Mouse (Mus musculus): ENCODE measurements at regions not wholly inside any gene's neighbourhood (a gene's known extent, or its start where the extent isn't known, plus 50 kb on each side); places are given as distances from the start of the nearest gene placed in this dataset.

- no peak for DNase-seq
- intact Hi-C loops (cut with DNase I) = no loop called here
Observed at GRCm38 (mm10) chr3:70384235-70384634, 376.8 kb downstream of the Otol1 start.

GRCm38 (mm10) chr3:70385961-70386360, 378.5 kb downstream of the Otol1 start:
- DNase-seq = no peak

GRCm38 (mm10) chr3:70401187-70401586, 393.8 kb downstream of the Otol1 start:
- intact Hi-C loops (cut with DNase I) = no loop called here
- DNase-seq = no peak

More at GRCm38 (mm10) chr3:70385961-70386360, 378.5 kb downstream of the Otol1 start:
- intact Hi-C loops (cut with DNase I) = no loop called here

GRCm38 (mm10) chr3:70406571-70406970, 399.2 kb downstream of the Otol1 start:
- intact Hi-C loops (cut with DNase I) = no loop called here
- no peak for DNase-seq

- DNase-seq = no peak
- intact Hi-C loops (cut with DNase I) = loop anchor here (2.0 kb wide), 1 partner anchor 13 kb away; no protein-coding TSS in a partner anchor
Observed at GRCm38 (mm10) chr3:70418273-70418672, 410.9 kb downstream of the Otol1 start.

- intact Hi-C loops (cut with DNase I) = no loop called here
Observed at GRCm38 (mm10) chr3:70422016-70422415, 414.6 kb downstream of the Otol1 start.

GRCm38 (mm10) chr3:70422669-70423068, 415.3 kb downstream of the Otol1 start:
- intact Hi-C loops (cut with DNase I) = no loop called here

More at GRCm38 (mm10) chr3:70422016-70422415, 414.6 kb downstream of the Otol1 start:
- DNase-seq = no peak

GRCm38 (mm10) chr3:70436671-70437070, 429.3 kb downstream of the Otol1 start:
- intact Hi-C loops (cut with DNase I) = no loop called here
- DNase-seq = no peak

More at GRCm38 (mm10) chr3:70422669-70423068, 415.3 kb downstream of the Otol1 start:
- no peak for DNase-seq

GRCm38 (mm10) chr3:70457181-70457847, 449.9 kb downstream of the Otol1 start:
- intact Hi-C loops (cut with DNase I) = no loop called here
- no peak for DNase-seq

GRCm38 (mm10) chr3:70460811-70461210, 453.4 kb downstream of the Otol1 start:
- intact Hi-C loops (cut with DNase I) = no loop called here
- DNase-seq = no peak

GRCm38 (mm10) chr3:70463221-70463620, 455.8 kb downstream of the Otol1 start:
- intact Hi-C loops (cut with DNase I) = no loop called here
- DNase-seq = no peak

- no peak for DNase-seq
- intact Hi-C loops (cut with DNase I) = no loop called here
Observed at GRCm38 (mm10) chr3:70482521-70482920, 475.1 kb downstream of the Otol1 start.

GRCm38 (mm10) chr3:70483066-70483743, 475.8 kb downstream of the Otol1 start:
- intact Hi-C loops (cut with DNase I) = no loop called here
- no peak for DNase-seq

GRCm38 (mm10) chr3:70496431-70496830, 489.0 kb downstream of the Otol1 start:
- DNase-seq = no peak
- intact Hi-C loops (cut with DNase I) = no loop called here

- DNase-seq = no peak
- intact Hi-C loops (cut with DNase I) = no loop called here
Observed at GRCm38 (mm10) chr3:70500245-70500858, 492.9 kb downstream of the Otol1 start.

- DNase-seq = no peak
- intact Hi-C loops (cut with DNase I) = no loop called here
Observed at GRCm38 (mm10) chr3:70500991-70501961, 493.9 kb downstream of the Otol1 start.

GRCm38 (mm10) chr3:70533593-70534321, 526.3 kb downstream of the Otol1 start:
- no peak for DNase-seq
- intact Hi-C loops (cut with DNase I) = no loop called here

- intact Hi-C loops (cut with DNase I) = no loop called here
Observed at GRCm38 (mm10) chr3:70535084-70535483, 527.7 kb downstream of the Otol1 start.

GRCm38 (mm10) chr3:70543911-70544310, 536.5 kb downstream of the Otol1 start:
- intact Hi-C loops (cut with DNase I) = no loop called here
- DNase-seq = no peak

More at GRCm38 (mm10) chr3:70535084-70535483, 527.7 kb downstream of the Otol1 start:
- DNase-seq = no peak

GRCm38 (mm10) chr3:70557821-70558220, 550.4 kb downstream of the Otol1 start:
- intact Hi-C loops (cut with DNase I) = no loop called here
- no peak for DNase-seq
